Mouse (Mus musculus) cortical plate, adult 2 months (tissue): ENCODE results near the gene Arid1b.

Experiments used
- CTCF ChIP-seq: fragments of 200-500 bp; IDR thresholded peaks from 2 replicates; pipeline ENCODE4 v1.5.1; 2011; ENCODE audit warnings: mild to moderate bottlenecking, control low read depth, low read length; ENCODE audit not compliant: insufficient read depth; ENCODE audit errors: extremely low read depth
- POLR2A ChIP-seq: fragments of 200-500 bp; IDR thresholded peaks from 2 replicates; pipeline ENCODE4 v1.6.1; 2011; ENCODE audit warnings: mild to moderate bottlenecking, low read length, control low read depth; ENCODE audit not compliant: insufficient read depth; ENCODE audit errors: extremely low read depth

DNA sequence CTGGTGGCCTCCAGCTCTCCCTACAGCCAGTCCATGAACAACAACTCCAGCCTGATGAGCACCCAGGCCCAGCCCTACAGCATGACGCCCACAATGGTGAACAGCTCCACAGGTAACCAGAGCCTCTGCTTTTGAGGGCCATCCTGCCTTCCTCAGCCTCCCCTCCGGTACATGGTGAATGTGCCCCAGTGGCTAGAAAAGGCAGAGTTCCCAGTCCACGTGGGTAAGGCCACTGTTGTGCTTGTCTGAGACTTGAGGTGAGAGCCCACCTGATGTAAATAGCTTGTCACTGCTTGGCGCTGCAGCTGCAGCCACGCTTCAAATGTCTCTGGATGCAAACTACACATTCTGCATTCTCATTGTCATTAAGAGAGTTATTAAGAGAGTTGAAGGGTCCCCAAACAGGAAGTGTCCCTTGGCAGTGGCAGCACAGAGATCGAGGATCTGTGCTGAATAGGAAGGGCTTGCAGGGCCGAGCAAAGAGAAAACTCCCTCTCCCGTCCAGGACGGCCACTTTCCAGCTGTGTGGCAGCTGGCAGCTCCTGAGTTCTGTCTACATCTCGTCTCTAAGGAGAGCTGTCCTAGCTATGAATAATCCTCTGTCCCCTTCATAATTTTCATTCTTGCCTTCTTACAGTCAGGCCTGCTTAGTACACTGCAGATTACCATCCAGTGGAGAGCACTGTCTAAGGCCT lies 311.8 kb downstream of the Arid1b start:
- TF ChIP-seq CTCF, result no peak
- no peak for TF ChIP-seq POLR2A
